Mouse (Mus musculus) brain, embryonic 14.5 days (tissue): Measurements from ENCODE around the gene Moap1. TPM values are rescaled to one million over a fixed set of nuclear protein-coding genes. Genes with fewer than 3 reads are reported as not detected.

Experiments
- DNase-seq: peaks from one replicate; pipeline ENCODE4 v3.0.0-alpha.2; 2011; ENCODE audit warnings: low read depth
- CTCF ChIP-seq: fragments of 200-500 bp; IDR thresholded peaks from 2 replicates; pipeline ENCODE4 v1.5.1; 2012; ENCODE audit warnings: inconsistent platforms, mild to moderate bottlenecking, moderate library complexity, borderline replicate concordance; ENCODE audit not compliant: insufficient read depth, insufficient read length; ENCODE audit errors: extremely low read depth
- POLR2A ChIP-seq: fragments of 200-500 bp; IDR thresholded peaks from 2 replicates; pipeline ENCODE4 v1.6.1; 2012; ENCODE audit warnings: mild to moderate bottlenecking, inconsistent platforms, borderline replicate concordance; ENCODE audit not compliant: poor library complexity, insufficient read depth, insufficient read length, severe bottlenecking; ENCODE audit errors: extremely low read depth
- polyA plus RNA-seq: library from polyadenylated mRNA; depleted of rRNA; stranded (reverse); fragments of >200 nt; gene quantifications from 2 replicates; pipeline ENCODE4 v1.2.3, GENCODE M21; 2012; rRNA removed

The Moap1 gene
- polyA plus RNA-seq, 1 experiment: 11.6 TPM

- TF ChIP-seq POLR2A: no peak
- TF ChIP-seq CTCF: peak; percentile 55; the same call in 1 of the 2 replicates
- DNase-seq: peak; percentile 69
Observed at GRCm38 (mm10) chr12:102703111-102703412, 40.4 kb downstream of the Moap1 start.

GRCm38 (mm10) chr12:102702356-102703110 lies 40.9 kb downstream of the Moap1 start:
- peak; percentile 67; the same call in 1 of the 2 replicates for TF ChIP-seq CTCF
- TF ChIP-seq POLR2A: no peak
- DNase-seq: peak; percentile 91

GRCm38 (mm10) chr12:102701691-102702207 lies 41.7 kb downstream of the Moap1 start:
- DNase-seq: no peak
- no peak for TF ChIP-seq CTCF
- TF ChIP-seq POLR2A: no peak

GRCm38 (mm10) chr12:102700453-102700852 lies 43.0 kb downstream of the Moap1 start:
- TF ChIP-seq CTCF (no peak), POLR2A (no peak)
- peak; percentile 53 for DNase-seq

DNA sequence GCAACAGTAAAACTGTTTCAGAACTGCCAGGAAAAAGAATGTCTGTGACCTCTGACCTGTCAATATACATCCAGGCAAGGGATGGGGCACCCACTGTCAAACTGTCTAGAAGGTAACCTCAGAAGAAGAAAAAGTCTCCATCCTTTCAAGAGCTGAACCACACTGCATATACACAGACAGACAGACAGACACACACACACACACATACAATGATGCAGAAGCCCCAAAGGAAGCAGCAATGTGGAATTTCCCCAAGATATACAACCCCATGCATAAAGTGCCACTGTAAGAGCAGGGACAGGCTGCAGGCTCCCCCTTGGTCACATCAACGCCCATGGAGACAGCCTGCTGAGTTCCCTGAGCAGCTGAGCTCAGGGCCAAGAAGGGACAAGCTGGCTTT lies 44.3 kb downstream of the Moap1 start:
- TF ChIP-seq CTCF: no peak
- no peak for TF ChIP-seq POLR2A
- no peak for DNase-seq

- TF ChIP-seq POLR2A (no peak), CTCF (no peak)
- DNase-seq: peak; percentile 76
Observed at GRCm38 (mm10) chr12:102698089-102698684, 45.3 kb downstream of the Moap1 start.

DNA sequence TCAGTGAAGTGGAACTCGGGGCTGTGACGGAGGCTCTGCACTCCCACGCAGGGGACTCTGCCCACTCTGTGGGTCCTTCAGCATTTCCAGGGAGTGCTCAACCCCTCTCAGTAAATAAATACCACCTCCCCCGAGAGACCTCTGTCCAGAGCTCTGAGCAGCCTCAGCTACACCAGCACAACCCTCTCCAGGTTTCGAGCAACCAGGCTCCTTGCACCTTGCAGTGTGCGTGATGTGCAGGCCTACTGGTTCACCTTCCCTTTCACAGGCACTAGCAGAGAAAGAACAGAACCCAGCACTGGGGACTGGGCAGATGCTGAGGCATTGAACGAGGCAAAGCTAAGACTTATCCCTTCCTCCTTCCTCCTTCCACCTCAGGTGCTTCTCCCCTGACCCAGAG lies 46.1 kb downstream of the Moap1 start:
- no peak for TF ChIP-seq POLR2A
- no peak for DNase-seq

GRCm38 (mm10) chr12:102696635-102697354 lies 46.7 kb downstream of the Moap1 start:
- no peak for DNase-seq
- TF ChIP-seq POLR2A (no peak), CTCF (no peak)

DNA sequence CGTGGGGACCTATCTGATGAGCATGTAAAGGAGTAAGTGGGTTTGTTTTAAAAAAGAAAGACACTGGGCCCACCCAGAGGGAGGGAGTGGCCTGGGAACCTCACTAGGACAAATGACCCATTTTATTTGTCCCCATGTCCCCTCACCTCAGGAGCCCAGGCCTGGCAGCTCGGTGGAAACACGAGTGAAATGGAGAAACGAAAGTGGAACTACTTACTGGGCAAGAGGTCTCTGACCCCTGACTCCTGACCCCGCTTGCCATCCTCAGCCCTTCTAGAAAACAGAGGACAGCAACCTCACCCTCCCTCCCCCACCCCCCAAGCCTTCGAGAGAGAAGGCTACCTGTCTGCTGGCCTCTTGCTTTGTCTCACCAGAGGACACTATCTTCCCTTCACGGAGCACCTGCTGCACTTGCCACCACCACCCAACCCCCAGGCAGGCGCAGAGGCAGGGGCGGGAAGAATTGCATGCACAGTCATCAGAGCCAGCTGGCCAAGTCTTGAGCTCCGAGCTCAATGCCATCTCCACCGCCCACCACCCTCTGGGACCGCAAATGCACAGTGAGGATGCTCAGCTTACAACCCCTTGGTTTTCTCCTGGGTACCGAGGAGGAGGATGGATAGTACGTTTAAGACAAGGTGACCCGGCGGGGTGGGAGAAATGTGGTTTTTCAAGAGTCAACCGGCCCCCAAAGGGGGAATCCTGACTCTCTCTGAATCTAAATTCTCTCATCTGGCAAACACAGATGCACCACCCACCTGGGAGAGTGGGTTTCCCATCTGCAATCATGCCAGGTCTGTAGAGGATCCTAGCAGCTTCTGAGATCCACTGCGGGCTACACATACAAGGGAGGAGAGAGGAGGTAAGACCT lies 47.9 kb downstream of the Moap1 start:
- DNase-seq: no peak
- TF ChIP-seq POLR2A (no peak), CTCF (no peak)

Other genes starting within 250 kb of the Moap1 start
- gene Chga, start 188.7 kb downstream of the Moap1 start, polyA plus RNA-seq: 56.3 and 74.5 TPM in 2 replicates
- 32.3 and 34.0 TPM in 2 replicates for gene Itpk1, start 38.7 kb downstream of the Moap1 start, polyA plus RNA-seq
- 4.9 and 5.0 TPM in 2 replicates for gene Tmem251, start 101 bp upstream of the Moap1 start, polyA plus RNA-seq
- not detected in 2 replicates for gene Gm28051, start 14.1 kb upstream of the Moap1 start, polyA plus RNA-seq
- gene Gon7, start 14.1 kb upstream of the Moap1 start, polyA plus RNA-seq: 21.9 and 24.1 TPM in 2 replicates
- gene Ubr7, start 14.3 kb upstream of the Moap1 start, polyA plus RNA-seq: 40.7 and 40.8 TPM in 2 replicates
- 30.8 and 31.6 TPM in 2 replicates for gene Gm20604, start 15.0 kb upstream of the Moap1 start, polyA plus RNA-seq
- 26.9 and 31.4 TPM in 2 replicates for gene Btbd7, start 134.8 kb upstream of the Moap1 start, polyA plus RNA-seq
- not detected in 2 replicates for gene Cox8c, start 155.7 kb upstream of the Moap1 start, polyA plus RNA-seq
- gene Unc79, start 205.2 kb upstream of the Moap1 start, polyA plus RNA-seq: 40.6 and 43.1 TPM in 2 replicates